Mouse (Mus musculus): ENCODE results near the gene Zfp804a. TPM values are rescaled to one million over a fixed set of nuclear protein-coding genes. Genes with fewer than 3 reads are reported as not detected.

Gene Zfp804a
- total RNA-seq, 1 experiment from 2014 or later, result not detected

- ATAC-seq (replicated peaks in 1 of 2; ENCODE audit: insufficient read depth in 1 of 2, low FRiP score in 2 of 2, low TSS enrichment in 1 of 2, low read depth in 1 of 2, poor library complexity in 2 of 2, severe bottlenecking in 2 of 2), result no peak
Measured at GRCm38 (mm10) chr2:82211972-82212371, 158.9 kb downstream of the Zfp804a start.

- ATAC-seq (replicated peaks in 1 of 2; ENCODE audit: insufficient read depth in 1 of 2, low FRiP score in 2 of 2, low TSS enrichment in 1 of 2, low read depth in 1 of 2, poor library complexity in 2 of 2, severe bottlenecking in 2 of 2), result no peak
Measured at GRCm38 (mm10) chr2:82217873-82218272, 164.9 kb downstream of the Zfp804a start.

- no peak for ATAC-seq (replicated peaks in 1 of 2; ENCODE audit: insufficient read depth in 1 of 2, low FRiP score in 2 of 2, low TSS enrichment in 1 of 2, low read depth in 1 of 2, poor library complexity in 2 of 2, severe bottlenecking in 2 of 2)
Measured at GRCm38 (mm10) chr2:82246020-82246419, 193.0 kb downstream of the Zfp804a start.

- no peak for ATAC-seq (replicated peaks in 1 of 2; ENCODE audit: insufficient read depth in 1 of 2, low FRiP score in 2 of 2, low TSS enrichment in 1 of 2, low read depth in 1 of 2, poor library complexity in 2 of 2, severe bottlenecking in 2 of 2)
Measured at GRCm38 (mm10) chr2:82246902-82247522, 194.0 kb downstream of the Zfp804a start.

GRCm38 (mm10) chr2:82253382-82253781, 200.4 kb downstream of the Zfp804a start:
- ATAC-seq (replicated peaks in 1 of 2; ENCODE audit: insufficient read depth in 1 of 2, low FRiP score in 2 of 2, low TSS enrichment in 1 of 2, low read depth in 1 of 2, poor library complexity in 2 of 2, severe bottlenecking in 2 of 2), result no peak

GRCm38 (mm10) chr2:82282591-82283269, 229.7 kb downstream of the Zfp804a start:
- no peak for ATAC-seq (replicated peaks in 1 of 2; ENCODE audit: insufficient read depth in 1 of 2, low FRiP score in 2 of 2, low TSS enrichment in 1 of 2, low read depth in 1 of 2, poor library complexity in 2 of 2, severe bottlenecking in 2 of 2)

GRCm38 (mm10) chr2:82294932-82295493, 242.0 kb downstream of the Zfp804a start:
- no peak for ATAC-seq (replicated peaks in 1 of 2; ENCODE audit: insufficient read depth in 1 of 2, low FRiP score in 2 of 2, low TSS enrichment in 1 of 2, low read depth in 1 of 2, poor library complexity in 2 of 2, severe bottlenecking in 2 of 2)
